Mouse (Mus musculus): ENCODE results near the gene Polr2f.

The Polr2f gene

GRCm38 (mm10) chr15:79152709-79153108, 11.9 kb downstream of the Polr2f start:
- no peak for DNase-seq (ENCODE audit: low read depth in 1 of 2, low spot score in 2 of 2)

GRCm38 (mm10) chr15:79155572-79155971, 14.8 kb downstream of the Polr2f start:
- no peak for DNase-seq (ENCODE audit: low read depth in 1 of 2, low spot score in 2 of 2)

- no peak for DNase-seq (ENCODE audit: low read depth in 1 of 2, low spot score in 2 of 2)
Measured at GRCm38 (mm10) chr15:79162301-79162700, 21.5 kb downstream of the Polr2f start.

GRCm38 (mm10) chr15:79162822-79163221, 22.0 kb downstream of the Polr2f start:
- no peak for DNase-seq (ENCODE audit: low read depth in 1 of 2, low spot score in 2 of 2)

GRCm38 (mm10) chr15:79164251-79164650, 23.4 kb downstream of the Polr2f start:
- no peak for DNase-seq (ENCODE audit: low read depth in 1 of 2, low spot score in 2 of 2)

- no peak for DNase-seq (ENCODE audit: low read depth in 1 of 2, low spot score in 2 of 2)
Measured at GRCm38 (mm10) chr15:79165140-79165539, 24.3 kb downstream of the Polr2f start, which contains the start of gene Sox10. Gene Sox10 (minus strand): TSS chr15:79165240.

GRCm38 (mm10) chr15:79166712-79167111, 25.9 kb downstream of the Polr2f start:
- no peak for DNase-seq (ENCODE audit: low read depth in 1 of 2, low spot score in 2 of 2)

GRCm38 (mm10) chr15:79176905-79177304, 36.1 kb downstream of the Polr2f start:
- DNase-seq (ENCODE audit: low read depth in 1 of 2, low spot score in 2 of 2): no peak

- DNase-seq (ENCODE audit: low read depth in 1 of 2, low spot score in 2 of 2): no peak
Measured at GRCm38 (mm10) chr15:79185213-79185612, 44.4 kb downstream of the Polr2f start.

GRCm38 (mm10) chr15:79187819-79188218, 47.0 kb downstream of the Polr2f start:
- no peak for DNase-seq (ENCODE audit: low read depth in 1 of 2, low spot score in 2 of 2)

- DNase-seq (ENCODE audit: low read depth in 1 of 2, low spot score in 2 of 2): no peak
Measured at GRCm38 (mm10) chr15:79191426-79191825, 50.6 kb downstream of the Polr2f start.

GRCm38 (mm10) chr15:79192450-79192849, 51.6 kb downstream of the Polr2f start:
- DNase-seq (ENCODE audit: low read depth in 1 of 2, low spot score in 2 of 2): no peak

GRCm38 (mm10) chr15:79192885-79193845, 52.4 kb downstream of the Polr2f start:
- DNase-seq (ENCODE audit: low read depth in 1 of 2, low spot score in 2 of 2): no peak

- DNase-seq (ENCODE audit: low read depth in 1 of 2, low spot score in 2 of 2): no peak
Measured at GRCm38 (mm10) chr15:79194048-79194447, 53.2 kb downstream of the Polr2f start.

GRCm38 (mm10) chr15:79194946-79195345, 54.1 kb downstream of the Polr2f start:
- DNase-seq (ENCODE audit: low read depth in 1 of 2, low spot score in 2 of 2): no peak

GRCm38 (mm10) chr15:79195492-79195891, 54.7 kb downstream of the Polr2f start:
- no peak for DNase-seq (ENCODE audit: low read depth in 1 of 2, low spot score in 2 of 2)

GRCm38 (mm10) chr15:79199390-79199976, 58.7 kb downstream of the Polr2f start:
- no peak for DNase-seq (ENCODE audit: low read depth in 1 of 2, low spot score in 2 of 2)

Measured in monocyte, adult 2 months (primary cell).